Mouse (Mus musculus): ENCODE results near the gene Ppa1.

DNA sequence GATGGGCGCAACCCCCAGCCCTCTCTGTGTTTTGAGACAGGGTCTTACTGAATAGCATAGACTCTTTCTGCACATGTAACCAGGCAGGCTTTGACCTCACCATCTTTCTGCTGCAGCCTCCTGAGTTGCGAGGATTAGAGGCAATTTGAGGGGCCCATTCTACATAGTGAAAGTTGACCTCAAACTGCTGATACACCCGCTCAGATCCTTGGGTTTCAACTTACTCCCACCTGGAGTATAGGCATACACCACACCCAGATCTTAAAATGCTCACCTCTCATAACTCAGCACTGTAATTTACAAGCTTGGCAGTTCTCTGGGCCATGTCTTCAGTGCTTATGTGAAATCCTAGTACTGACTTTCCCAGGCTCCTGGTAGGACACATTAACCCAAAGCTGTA, 6.8 kb downstream of the Ppa1 start:
- no peak for TF ChIP-seq MAFK (IDR thresholded peaks at IDR 0.05; ENCODE audit: insufficient read depth, low read depth, low read length)
- TF ChIP-seq HCFC1 (IDR thresholded peaks at IDR 0.05; ENCODE audit: borderline replicate concordance, insufficient read depth, low read length) = no peak
